Mouse (Mus musculus) gastrocnemius, postnatal 10 days (tissue): ENCODE measurements around the gene Gm9922. TPM values are rescaled to one million over a fixed set of nuclear protein-coding genes. Genes with fewer than 3 reads are reported as not detected.

Source experiments
- total RNA-seq, 2 experiments: library from RNA; stranded (reverse); gene quantifications; 2 replicates each; pipeline ENCODE4 v1.2.3; 2021

Gm9922 gene
- total RNA-seq, 2 experiments from 2014 or later: not detected

Other genes with a start within 250 kb of the Gm9922 start
- 10 to 100 TPM; 28.5 to 36.4 TPM for gene Tbc1d4, start 120.6 kb downstream of the Gm9922 start, total RNA-seq
- gene Commd6, start 89.1 kb downstream of the Gm9922 start, total RNA-seq: 10 to 100 TPM; 23.5 to 27.2 TPM
- gene Uchl3, start 75.8 kb downstream of the Gm9922 start, total RNA-seq: 10 to 100 TPM; 41.4 to 43.3 TPM
- 100 to 1,000 TPM; 103 to 123 TPM for gene Lmo7, start 143 bp upstream of the Gm9922 start, total RNA-seq